Mouse (Mus musculus) lung, postnatal 4 days (tissue): ENCODE measurements around the gene Mff.

ENCODE experiments used
- DNase-seq, 2 experiments: peaks; one replicate each; pipeline ENCODE4 v3.0.0; 2021

The Mff gene

DNA sequence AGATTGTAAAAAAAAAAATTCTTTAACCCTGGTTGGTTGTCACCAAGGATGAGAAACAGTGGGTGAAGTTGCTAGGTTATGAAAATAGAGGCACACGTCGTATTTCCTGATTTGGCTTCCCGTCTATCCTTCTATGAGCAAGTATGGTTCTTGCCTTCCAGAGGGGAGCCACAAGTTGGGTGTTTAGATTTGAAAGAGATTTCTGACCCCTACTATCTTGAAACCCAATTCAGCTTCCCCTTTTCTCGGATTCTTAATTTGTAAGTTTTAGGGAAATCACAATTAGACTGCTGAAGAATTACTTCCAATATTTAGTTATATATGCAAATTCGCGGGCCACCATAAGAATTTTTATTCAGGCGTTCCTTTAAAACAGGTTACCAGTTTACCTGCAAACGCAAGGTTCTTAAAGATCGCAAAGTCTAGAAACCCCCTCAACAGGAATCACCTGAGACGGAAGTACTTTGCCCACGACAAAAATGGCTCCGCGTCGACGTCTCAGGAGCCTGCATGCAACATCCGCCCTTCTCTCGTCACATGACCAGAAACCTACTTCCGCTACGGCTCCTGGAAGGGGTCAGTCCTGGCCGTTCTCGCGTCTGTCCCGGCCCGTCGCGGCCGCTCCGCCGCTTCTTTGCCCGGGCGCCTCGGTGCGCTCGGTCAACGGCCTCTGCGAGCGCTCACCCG lies at the start of gene Mff:
TSS of gene Mff (plus strand) at position 552 of the 687 bp plus-strand sequence.
- peak; percentile 94 to 96 for DNase-seq

DNA sequence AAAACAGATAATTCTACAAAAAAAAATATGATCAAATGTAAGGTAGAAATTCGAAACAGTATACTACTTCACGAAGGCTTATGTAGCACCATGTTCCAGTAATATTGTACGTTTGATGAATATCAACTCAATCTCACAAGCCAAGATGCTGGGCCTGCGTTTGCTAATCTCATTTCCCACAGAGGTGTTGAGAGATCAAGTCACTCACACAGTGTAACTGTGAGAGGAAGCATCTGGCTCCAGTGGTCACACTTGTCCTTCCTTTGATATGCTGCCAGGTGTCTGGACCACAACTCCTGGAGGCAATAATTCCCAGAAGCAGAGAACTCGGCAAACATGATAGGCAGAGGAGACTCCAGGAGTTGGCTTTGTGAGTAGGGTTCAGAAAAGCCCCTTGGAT lies 38.4 kb upstream of the Mff start:
- no peak for DNase-seq

DNA sequence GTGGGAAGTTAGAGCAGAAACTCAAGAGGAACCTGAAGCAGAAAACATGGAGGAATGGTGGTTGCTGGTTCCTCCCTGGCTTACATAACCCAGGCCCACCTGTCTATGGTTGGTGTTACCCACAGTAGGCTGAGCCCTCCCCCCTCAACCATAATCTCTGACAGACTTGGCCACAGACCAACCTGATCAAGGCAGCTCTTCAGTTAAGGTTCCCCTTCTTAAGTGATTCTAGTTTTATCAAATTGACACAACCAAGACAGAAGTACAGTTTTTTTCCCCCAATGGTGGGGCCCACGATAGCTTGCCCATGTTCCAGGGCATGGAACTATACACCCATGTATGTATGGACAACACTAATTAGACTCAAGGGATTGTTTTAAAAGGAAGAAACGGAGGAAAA lies 37.8 kb upstream of the Mff start:
- DNase-seq = no peak

DNA sequence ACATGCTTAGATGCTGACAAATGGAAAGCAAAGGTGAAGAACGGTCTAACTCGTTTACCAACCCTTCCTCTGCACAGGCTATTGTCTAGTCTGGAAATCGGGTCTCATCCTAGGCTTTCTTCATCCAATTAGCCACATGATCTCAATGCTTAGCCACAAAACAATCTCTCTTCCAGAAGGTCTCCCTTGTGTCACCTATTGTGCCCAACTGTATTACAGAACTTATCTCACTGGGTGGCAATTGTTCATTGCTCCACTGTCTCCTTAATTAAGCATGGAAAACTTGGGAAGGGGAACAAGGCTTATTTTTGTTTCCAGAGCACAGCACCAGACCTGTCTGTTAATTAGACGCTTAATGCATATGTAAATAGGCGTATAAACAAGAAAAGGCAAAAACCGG lies 36.8 kb upstream of the Mff start:
- no peak for DNase-seq

DNA sequence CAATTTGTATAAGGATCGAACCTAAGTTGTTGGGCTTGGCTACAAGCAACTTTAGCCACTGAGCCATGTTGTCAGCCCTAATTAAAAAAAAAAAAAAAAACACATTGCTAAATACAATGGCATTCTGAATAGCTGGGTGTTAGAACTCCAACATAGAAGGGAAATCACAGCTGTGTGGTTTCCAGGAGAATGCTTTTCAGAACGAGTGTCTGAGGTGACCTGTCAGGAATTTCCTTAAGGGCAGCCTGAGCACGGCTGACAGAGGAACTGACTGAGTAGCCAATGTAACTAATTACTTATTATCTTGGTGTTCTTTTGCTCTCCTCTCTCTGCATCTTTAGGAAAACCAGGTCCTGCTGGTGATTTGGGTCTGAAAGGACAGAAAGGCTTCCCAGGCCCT lies 28.8 kb upstream of the Mff start:
- no peak for DNase-seq

DNA sequence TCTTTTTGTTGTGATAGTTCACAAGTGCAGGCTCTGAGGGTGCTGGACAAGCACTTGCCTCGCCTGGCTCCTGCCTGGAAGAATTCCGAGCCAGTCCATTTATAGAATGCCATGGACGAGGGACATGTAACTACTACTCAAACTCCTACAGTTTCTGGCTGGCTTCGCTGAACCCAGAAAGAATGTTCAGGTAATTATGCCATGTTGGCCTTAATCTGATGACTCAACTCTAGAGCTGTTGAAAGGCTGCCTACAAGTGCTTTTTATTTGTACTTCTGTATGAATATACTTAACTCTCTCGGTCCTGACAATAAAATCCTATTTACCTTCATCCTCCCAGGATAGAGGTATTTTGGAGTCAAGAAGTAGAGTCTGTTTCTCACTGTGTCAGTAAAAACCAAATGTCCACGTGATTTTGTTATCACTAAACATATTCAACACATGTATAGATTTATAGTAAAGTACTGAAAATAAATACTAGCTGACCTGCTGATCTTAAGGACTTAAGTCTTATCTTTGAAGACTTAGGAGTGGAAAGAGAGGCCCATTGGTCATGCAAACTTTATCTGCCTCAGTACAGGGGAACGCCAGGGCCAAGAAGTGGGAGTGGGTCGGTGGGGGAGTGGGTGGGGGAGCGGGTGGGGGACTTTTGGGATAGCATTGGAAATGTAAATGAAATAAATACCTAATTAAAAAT lies 6.7 kb upstream of the Mff start:
- DNase-seq = peak; percentile 9 to 37

DNA sequence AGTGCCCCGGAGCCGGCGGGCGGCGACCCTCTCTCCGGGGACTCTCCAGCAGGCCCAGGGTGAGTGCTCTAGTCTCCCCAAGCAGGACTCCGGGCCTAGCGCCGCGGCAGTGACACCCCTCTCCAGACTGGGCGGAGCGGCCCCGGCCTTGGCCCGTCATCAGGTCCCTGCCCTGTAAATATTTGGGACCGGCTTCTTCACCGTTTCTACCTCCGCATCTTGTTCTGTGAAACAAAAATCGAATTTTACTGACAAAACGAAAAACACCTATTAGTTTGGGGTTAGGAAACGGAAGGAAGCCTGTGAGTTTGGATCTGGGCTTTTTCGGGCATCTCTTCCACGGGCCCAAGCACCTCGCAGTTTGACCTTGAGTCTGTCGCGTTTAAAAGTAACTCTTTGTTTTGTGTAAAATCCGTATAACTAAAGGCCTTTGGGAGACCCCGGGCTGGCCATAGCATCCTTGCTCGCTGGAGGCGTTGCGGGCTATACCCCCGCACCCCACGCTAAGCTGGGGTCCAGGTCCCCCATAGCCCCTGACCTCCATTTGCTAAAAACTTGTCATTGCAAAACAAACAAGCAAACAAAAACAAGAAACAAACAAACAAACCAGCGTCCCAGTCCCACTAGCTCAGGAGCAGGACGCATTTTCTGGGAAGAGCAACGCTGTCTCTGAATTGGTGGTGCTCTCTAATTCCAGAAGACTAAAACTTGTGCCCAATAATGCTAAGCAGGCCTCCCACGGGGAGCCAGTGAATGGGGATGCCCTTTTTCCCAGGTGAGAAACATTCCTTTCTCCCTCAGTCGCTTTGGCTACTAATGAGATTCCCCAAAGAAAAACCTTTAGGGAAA lies 560 bp downstream of the Mff start:
- DNase-seq = no peak

DNA sequence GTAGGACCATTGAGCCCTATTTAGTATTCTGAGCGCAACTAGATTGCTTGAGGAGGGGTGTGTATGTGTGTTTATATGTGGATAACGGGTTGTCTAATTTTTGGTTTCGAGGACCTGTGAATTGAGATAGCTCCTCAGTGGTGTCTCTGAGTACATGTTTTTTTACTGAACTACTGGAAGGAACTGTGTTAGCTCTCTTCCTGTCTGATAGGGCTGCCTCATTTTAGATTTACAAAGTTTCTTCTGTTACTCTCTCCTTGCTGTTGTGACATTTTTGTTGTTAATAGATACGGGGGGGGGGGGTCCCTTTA lies 1.1 kb downstream of the Mff start:
- DNase-seq = no peak

DNA sequence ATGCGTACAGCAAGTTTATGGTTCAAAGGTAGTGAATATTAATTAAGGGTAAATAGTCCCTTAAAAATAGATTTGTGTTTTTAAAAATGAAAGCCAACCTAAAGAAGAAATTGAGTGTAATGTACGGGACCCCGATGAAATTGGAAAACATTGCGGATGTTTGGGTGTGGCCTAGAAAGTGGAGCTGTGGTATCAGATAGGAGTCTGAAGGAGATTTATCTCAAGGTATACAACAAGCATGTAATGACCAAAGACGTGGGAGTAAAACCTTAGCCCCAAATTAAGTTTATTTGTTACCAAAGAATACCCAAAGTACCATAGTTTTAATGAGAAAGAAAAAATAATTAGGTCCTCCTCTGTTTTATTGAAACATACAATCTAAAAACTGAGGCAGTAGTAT lies 1.8 kb downstream of the Mff start:
- DNase-seq = no peak

DNA sequence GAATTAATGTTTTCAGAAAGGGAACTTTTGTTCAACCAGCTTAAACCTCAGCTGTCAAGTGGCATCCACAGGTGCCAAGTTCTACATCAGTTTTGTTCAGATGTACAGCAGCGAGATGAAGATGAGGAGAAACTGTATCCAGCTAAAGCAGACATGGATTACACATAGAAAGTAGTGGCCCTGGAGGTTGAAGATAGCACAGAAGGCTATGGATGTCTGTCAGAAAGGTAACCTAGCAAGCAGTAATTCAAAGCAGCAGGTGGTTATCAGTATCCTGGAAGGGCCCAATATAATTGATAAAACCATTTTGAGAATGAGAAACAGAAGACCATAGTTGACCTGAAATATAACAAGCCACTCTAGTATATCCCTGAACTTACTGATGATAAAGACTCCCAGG lies 8.7 kb downstream of the Mff start:
- no peak for DNase-seq

DNA sequence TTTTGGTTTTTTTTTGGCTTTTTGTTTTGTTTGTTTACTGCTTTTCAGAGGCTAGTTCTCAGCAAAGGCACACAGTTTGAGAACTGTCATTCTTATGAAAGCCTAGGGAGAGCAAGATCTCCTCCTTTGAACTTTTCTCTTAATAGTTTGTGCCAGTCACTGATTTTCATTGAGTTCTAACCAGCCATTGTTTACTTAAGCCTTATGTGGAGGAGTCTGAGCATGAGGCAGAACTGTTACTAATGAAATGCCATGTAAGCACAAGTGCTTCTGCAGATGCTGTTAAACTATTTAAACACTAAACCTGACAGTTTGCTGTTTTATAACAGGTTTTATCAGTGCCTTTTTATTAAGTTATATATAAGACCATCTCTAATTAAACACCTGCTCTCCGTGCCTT lies 13.4 kb downstream of the Mff start:
- no peak for DNase-seq

DNA sequence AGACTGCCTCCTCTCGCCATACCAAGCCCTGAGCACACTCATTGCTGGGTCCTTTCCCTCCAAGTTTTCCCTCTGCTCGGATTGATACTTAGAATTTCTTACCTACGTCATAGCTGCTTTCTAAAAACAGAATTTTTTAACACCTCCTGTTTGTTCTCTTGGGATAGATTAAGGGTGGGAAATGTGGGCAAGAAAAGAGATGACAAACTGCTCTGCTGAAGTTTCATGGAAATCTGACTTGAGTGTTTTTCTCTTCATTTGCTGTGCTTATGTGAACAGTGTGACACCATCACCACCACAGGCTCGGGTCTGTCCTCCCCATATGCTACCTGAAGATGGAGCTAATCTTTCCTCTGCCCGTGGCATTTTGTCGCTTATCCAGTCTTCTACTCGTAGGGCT lies 16.8 kb downstream of the Mff start:
- no peak for DNase-seq

DNA sequence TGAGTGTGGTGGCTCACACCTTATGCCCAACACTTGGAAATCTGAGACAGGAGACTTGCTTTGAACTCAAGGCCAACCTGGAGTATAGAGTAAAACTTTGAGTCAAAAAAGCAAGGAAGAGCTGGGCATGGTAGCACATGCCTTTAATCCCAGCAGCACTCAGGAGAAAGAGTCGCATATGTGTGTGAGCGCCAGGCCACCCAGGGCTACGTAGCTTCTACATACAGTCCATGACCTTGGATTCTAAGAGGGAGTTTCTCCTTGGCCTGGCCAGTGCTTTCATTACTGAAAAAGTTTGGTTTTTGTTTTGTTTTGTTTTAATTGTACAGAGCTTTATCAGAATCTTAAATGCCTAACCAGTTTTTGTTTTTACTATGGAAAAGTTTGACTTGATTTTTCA lies 19.3 kb downstream of the Mff start:
- DNase-seq = no peak

DNA sequence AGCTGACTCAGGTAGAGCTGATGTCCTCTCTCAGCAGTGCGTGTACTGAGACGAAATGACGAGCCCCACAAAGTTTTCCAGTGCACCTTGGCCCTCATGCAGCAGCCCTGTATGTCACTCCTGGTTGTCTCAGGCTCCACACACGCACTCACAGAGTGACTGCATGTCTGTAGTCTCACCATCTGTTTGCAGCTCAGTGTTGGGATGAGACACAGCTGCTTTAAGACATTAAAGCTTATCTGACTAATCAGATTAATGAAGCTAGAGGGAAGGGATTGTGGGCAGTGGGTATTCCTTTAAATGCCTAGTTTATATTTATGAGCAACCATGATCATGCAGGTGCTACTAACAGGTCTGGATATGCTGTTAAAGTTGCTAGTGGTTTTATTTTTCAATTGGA lies 21.7 kb downstream of the Mff start:
- no peak for DNase-seq

DNA sequence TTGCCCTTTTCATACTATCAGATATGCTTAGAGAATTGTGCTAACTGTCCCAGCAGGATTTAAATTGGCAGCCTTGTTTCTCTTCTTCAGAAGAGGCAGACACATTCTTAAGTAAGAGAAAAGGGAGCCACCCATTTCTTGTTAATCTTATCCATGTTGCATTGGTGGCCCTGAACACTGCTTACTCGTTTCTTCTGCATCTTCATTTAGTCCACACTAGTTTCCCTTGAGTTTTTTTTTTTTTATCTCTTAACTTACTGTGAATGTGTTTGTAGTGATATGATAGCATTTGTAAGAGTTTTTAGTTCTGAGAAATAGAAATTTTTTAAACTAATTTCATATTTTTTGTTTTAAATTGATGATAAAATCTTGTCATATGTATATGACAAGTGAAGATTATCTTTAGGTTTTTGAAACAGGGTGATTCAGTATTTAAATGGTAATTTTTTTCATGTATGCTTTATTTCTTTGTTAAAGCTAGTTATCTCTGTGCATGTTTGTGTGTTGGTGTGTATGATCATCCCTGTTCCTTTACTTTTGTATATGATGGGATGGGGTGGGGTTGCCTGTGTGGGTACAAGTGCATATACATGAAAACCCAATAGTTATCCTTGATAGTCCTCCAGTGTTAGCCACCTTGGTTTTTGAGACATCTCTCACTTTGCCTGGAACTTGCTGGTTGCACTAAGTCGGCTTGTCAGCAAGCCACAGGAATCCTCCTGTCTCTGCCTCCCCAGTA lies 23.2 kb downstream of the Mff start:
- no peak for DNase-seq

DNA sequence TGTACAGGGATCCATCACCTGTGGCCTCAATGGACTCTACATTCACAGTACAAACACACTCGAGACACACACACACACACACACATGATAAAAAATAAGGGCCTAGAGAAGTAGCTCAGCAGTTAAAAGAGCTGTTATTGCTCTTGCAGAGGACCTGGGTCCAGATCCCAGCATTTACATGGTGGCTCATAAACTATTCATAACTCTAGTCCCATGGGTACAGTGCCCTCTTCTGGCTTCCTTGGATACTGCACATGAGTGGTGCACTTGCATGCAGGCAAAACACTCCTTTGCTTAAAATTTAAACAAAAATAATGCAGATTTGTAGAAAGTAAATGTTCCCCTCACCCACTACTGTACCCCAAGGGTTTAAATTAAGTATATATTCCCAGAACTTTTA lies 34.8 kb downstream of the Mff start:
- no peak for DNase-seq

DNA sequence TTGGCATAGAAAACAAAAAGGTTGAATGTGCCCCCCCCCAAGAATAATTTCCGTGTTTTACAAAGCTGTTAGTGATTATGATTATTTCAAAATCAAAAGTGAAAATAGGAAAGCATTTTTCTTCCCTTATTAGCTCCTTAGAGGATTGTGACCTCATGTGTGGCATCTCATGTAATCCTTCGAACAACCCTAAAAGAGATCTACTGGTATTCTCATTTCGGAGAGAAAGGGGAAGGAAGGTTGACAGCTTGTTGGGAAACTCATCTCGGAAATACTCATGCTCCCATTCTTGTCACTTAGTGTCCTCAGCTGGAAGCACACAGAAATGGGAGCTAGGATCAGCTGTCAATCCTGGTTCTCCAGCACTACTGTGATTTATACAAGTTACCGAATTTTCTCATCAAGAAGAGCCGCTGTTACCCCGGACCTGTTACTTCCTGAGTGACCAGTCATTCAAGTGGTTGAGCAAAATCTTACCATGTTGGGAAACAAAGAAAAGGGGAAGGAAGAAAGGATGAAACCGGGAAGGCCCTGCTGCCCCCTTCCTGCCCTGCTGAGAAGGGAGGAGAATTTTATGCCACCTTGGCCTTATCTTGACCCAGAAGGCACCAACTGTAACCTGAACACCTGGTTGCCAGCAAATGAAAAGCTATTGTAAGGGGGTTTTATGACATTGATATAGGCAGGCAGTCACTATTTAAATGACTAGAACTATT lies 36.9 kb downstream of the Mff start:
- no peak for DNase-seq

DNA sequence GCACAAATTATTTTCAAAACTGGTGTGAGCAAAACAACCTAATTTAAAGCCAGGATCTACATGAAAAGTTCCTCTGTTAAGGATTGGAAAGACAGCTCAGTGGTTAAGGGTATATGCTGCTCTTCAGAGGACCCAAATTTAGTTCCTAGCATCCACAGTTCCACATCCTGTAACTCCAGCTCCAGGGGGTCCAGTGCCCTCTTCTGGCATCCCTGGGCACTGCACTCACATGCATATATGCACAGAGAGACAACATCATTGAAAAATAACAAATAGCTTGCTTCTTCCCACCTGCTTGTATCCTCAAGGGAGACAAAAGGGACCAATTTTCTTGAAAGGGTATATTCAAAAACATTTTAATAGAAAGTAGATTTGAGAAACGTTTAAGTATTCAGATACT lies 37.6 kb downstream of the Mff start:
- DNase-seq = no peak

DNA sequence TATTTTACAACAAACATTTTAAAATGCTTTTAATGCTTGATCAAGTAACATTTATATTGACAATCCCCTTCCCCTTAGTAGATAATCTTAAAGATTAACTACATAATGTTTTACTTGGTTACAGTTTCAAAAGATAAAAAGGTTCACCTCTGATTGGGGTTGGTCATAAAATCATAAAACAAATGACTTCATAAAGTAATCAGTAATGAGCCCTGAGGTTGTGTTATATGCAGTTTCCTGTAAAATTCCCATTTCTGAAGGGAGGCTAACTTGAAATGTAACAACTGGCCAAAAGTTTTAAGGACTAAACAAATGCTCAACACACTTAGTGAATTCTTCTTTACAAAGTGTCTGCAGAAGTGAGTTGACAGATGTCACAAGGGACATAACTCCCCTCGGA lies 41.5 kb downstream of the Mff start:
- DNase-seq = no peak

DNA sequence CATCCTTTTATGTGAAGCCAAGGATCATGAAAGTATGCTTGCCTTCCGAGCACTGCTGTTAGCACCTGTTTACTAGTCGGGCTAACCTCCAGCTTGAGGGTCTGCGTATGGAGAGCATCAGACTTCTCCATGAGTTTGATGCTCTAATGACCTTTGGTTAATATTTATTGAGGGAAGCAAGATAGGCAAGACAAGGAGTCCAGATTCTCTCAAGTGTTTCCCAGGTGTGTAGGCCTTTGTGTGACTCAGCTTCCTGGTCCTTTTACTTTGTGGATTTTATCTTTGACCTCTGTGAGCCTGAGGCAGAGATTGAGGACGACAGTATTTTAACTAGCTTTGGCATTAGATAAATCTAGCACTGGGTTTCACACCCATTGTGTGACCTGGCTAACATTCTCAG lies 42.0 kb downstream of the Mff start:
- DNase-seq = no peak

DNA sequence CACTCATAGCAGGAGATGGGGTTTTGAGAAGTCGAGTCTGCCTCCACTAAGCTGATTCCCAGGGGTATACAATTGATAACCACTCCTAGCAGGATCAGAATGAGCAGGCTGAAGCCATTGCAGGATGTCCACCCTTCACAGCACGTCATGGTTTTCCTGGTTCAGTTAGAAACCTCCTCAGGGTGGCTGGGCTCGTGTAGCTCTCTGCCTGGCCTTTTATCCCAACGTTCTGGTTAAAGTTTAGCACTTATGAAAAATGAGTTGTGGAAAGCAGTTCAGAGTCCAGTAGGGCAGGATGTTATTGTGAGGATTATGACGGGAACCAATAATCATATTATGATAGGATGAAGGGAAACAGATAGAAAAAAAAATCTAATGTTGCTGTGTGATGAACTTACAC lies 43.6 kb downstream of the Mff start, which contains the start of gene Tm4sf20:
TSS of gene Tm4sf20 (minus strand) at position 193 of the 400 bp plus-strand sequence.
- DNase-seq = no peak

DNA sequence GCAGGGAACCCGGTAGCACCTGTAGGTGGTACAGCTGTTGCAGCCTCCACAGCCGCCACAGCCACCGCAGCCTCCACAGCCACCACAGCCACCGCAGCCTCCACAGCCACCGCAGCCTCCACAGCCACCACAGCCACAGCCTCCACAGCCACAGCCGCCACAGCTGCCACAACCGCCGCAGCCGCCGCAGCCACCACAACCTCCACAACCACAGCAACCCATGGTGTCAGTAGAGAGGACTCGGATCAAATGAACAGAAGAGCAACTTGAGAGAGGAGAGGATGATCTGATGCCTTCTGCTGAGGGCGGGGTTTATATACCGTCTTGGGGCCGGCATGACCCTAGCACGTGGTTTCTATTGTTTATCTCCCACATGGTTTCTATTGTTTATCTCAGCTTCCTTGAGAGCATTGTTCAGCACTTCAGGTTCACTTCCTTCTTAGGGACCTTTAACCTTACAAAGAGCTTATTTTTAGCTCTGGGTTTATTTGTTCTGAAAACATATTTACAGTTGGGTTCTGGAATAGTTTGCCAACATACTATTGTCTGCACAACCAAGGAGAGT lies 46.4 kb downstream of the Mff start, which contains the start of gene Gm47791:
TSS of gene Gm47791 (minus strand) at position 222 of the 565 bp plus-strand sequence.
- DNase-seq = no peak
